Mouse (Mus musculus) heart, embryonic 16.5 days (tissue): ENCODE results near the gene Snapin. TPM values are rescaled to one million over a fixed set of nuclear protein-coding genes. Genes with fewer than 3 reads are reported as not detected.
A peak's percentile ranks its signal among the peaks of the same experiment; 100 is the strongest.

Source experiments
- ATAC-seq: fragments of 200-750 bp; cut with Nextera tagmentation; replicated peaks from 2 replicates; pipeline ENCODE4 v1.8.0; 2017; ENCODE audit warnings: moderate number of reproducible peaks; ENCODE audit not compliant: insufficient read depth, low FRiP score; ENCODE audit errors: extremely low read depth
- H3K27ac ChIP-seq: fragments of 300-500 bp; sonication (generic); 2 replicates; pipeline ENCODE4 v1.5.1; 2014; ENCODE audit warnings: mild to moderate bottlenecking, low read length, control low read depth, moderate library complexity
- H3K27me3 ChIP-seq: fragments of 300-500 bp; sonication (generic); 2 replicates; pipeline ENCODE4 v1.6.1; 2014; ENCODE audit warnings: low read length, mixed read lengths; ENCODE audit not compliant: control insufficient read depth, insufficient read depth
- H3K36me3 ChIP-seq: fragments of 300-500 bp; sonication (generic); 2 replicates; pipeline ENCODE4 v1.6.1; 2014; ENCODE audit not compliant: control insufficient read depth, insufficient read depth
- H3K4me1 ChIP-seq: fragments of 300-500 bp; sonication (generic); 2 replicates; pipeline ENCODE4 v1.6.1; 2014; ENCODE audit warnings: low read length, mixed read lengths; ENCODE audit not compliant: control insufficient read depth, insufficient read depth
- H3K4me2 ChIP-seq: fragments of 300-500 bp; sonication (generic); 2 replicates; pipeline ENCODE4 v1.6.1; 2014; ENCODE audit warnings: low read depth, mild to moderate bottlenecking, control low read depth, low read length
- H3K4me3 ChIP-seq: fragments of 300-500 bp; sonication (generic); 2 replicates; pipeline ENCODE4 v1.5.1; 2014; ENCODE audit warnings: mild to moderate bottlenecking, control low read depth, low read length
- H3K9ac ChIP-seq: fragments of 300-500 bp; sonication (generic); 2 replicates; pipeline ENCODE4 v1.6.1; 2014; ENCODE audit warnings: low read length, control low read depth
- H3K9me3 ChIP-seq: fragments of 300-500 bp; sonication (generic); replicated peaks from 2 replicates; pipeline ENCODE4 v1.6.1; 2016; ENCODE audit warnings: low read length; ENCODE audit not compliant: control insufficient read depth
- WGBS: fragments of 180-500 bp; shearing (Covaris S2); extraction: QIAGEN DNeasy Blood & Tissue Kit; methylation state at CpG from one replicate; pipeline ENCODE4 v1.1.7; 2014; 5-methylcytosine and 5-hydroxymethylcytosine counted together
- polyA plus RNA-seq: library from polyadenylated mRNA; unstranded; fragments of >200 nt; fragmentation: Nextera tagmentation; extraction: Ambion mirVana; gene quantifications from 2 replicates; pipeline ENCODE4 v1.2.1, GENCODE M21; 2015

The Snapin gene
- polyA plus RNA-seq, 1 experiment from 2014 or later: 88.9 TPM

- Histone ChIP-seq H3K27me3 (no peaks in the 10 kb centered on the region), H3K27ac (peak within 1 kb of the TSS; percentile 95), H3K4me2 (peak within 1 kb of the TSS; percentile 78), H3K9ac (peak within 1 kb of the TSS; percentile 96), H3K36me3 (peaks cover 21% of the 10 kb centered on the region), H3K4me3 (peak within 1 kb of the TSS; percentile 83), H3K4me1 (peaks cover 22% of the 10 kb centered on the region), H3K9me3 (no peaks in the 10 kb centered on the region)
- under 1% methylated on average over 66 of the region's 66 CpGs for WGBS
- ATAC-seq: peak; percentile 88
Observed at GRCm38 (mm10) chr3:90508950-90509746, 18.3 kb upstream of the Snapin start, which contains the start of gene Chtop. TSS of gene Chtop (minus strand) at chr3:90509498.

- H3K9me3 ChIP-seq: no peaks in the 10 kb centered on the region
- H3K4me1 ChIP-seq: peaks cover 19% of the 10 kb centered on the region
- H3K27ac ChIP-seq: peak overlapping the region; percentile 95
- peak overlapping the region; percentile 83 for H3K4me3 ChIP-seq
- H3K9ac ChIP-seq: peak overlapping the region; percentile 96
- no peak for ATAC-seq
- H3K4me2 ChIP-seq: peak overlapping the region; percentile 78
- WGBS: 2% methylated on average over 20 of the region's 20 CpGs
- H3K27me3 ChIP-seq: no peaks in the 10 kb centered on the region
- peaks cover 22% of the 10 kb centered on the region for H3K36me3 ChIP-seq
Observed at GRCm38 (mm10) chr3:90508287-90508949, 17.6 kb upstream of the Snapin start.

- Histone ChIP-seq H3K4me3 (no peak overlapping the region), H3K4me2 (no peak overlapping the region), H3K27me3 (no peaks in the 10 kb centered on the region), H3K4me1 (peaks cover 14% of the 10 kb centered on the region), H3K27ac (no peak overlapping the region), H3K9ac (no peak overlapping the region), H3K36me3 (peaks cover 35% of the 10 kb centered on the region), H3K9me3 (no peaks in the 10 kb centered on the region)
- ATAC-seq: no peak
- WGBS: 62% methylated on average over 3 of the region's 3 CpGs
Observed at GRCm38 (mm10) chr3:90506362-90506761, 15.5 kb upstream of the Snapin start.

- Histone ChIP-seq H3K27me3 (no peaks in the 10 kb centered on the region), H3K4me1 (peaks cover 14% of the 10 kb centered on the region), H3K4me3 (no peak overlapping the region), H3K9me3 (no peaks in the 10 kb centered on the region), H3K9ac (no peak overlapping the region), H3K27ac (no peak overlapping the region), H3K36me3 (peaks cover 36% of the 10 kb centered on the region), H3K4me2 (no peak overlapping the region)
- 87% methylated on average over 5 of the region's 5 CpGs for WGBS
- no peak for ATAC-seq
Observed at GRCm38 (mm10) chr3:90505216-90505615, 14.4 kb upstream of the Snapin start.

DNA sequence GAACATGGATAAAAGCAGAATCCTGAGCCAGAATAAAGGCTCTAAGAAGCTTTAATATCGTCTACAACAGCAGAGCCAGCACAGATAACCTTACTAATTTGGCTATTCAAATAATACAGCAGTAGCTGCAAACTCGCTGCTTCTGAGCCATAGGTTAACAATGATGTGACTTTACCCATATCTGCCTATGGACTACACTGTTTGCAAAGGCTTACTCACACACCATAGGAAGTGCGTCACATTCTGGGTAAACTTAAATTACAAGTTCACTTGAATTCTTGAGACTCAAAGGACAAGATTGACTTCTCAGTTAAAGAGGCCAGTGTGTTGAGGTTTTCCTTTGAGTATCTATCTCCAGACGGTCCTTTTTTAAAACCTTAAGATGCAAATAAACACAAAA, 12.6 kb upstream of the Snapin start:
- no peak overlapping the region for H3K4me2 ChIP-seq
- no peak overlapping the region for H3K27ac ChIP-seq
- WGBS: 82% methylated on average over 4 of the region's 4 CpGs
- H3K36me3 ChIP-seq: peaks cover 42% of the 10 kb centered on the region
- no peaks in the 10 kb centered on the region for H3K9me3 ChIP-seq
- no peak overlapping the region for H3K4me3 ChIP-seq
- no peak for ATAC-seq
- peaks cover 10% of the 10 kb centered on the region for H3K4me1 ChIP-seq
- H3K27me3 ChIP-seq: no peaks in the 10 kb centered on the region
- no peak overlapping the region for H3K9ac ChIP-seq

- Histone ChIP-seq H3K4me2 (no peak overlapping the region), H3K27me3 (no peaks in the 10 kb centered on the region), H3K36me3 (peaks cover 41% of the 10 kb centered on the region), H3K9me3 (no peaks in the 10 kb centered on the region), H3K27ac (no peak overlapping the region), H3K9ac (no peak overlapping the region), H3K4me3 (no peak overlapping the region), H3K4me1 (no peaks in the 10 kb centered on the region)
- ATAC-seq: no peak
Observed at GRCm38 (mm10) chr3:90497597-90497996, 6.8 kb upstream of the Snapin start.

DNA sequence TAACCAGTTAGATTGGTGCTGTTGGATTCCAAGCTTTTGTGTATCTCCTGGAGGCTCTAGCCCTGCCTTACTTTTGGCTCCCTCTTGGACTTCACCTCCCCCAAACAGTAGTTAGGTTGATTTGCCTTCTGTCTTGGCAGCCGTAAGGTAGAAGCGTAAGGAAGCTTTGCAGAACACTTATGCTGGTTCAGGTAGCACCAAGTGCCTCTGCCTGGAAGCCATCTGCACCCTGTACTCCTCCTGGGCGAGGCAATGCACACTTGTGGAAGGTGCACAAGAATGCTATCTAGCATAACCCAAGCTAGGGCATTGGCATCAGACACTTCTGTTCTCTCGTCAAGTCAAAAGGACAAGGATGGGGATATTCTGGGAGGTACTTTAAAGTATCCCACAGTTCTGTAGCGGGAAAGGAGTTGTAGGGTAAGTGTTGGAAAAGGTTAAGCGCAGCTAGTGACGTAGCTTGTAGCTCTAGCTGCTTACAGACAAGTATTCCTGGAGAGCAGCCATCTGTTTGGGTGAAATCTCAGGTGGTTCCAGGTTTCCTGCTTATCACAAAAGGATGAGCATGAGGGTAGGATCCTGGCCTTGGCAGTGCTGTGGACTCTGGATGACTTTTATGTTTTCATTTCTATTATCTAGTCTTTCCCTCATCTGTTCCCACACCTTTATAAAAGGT, 5.2 kb upstream of the Snapin start:
- 80% methylated on average over 7 of the region's 7 CpGs for WGBS
- Histone ChIP-seq H3K27ac (no peak overlapping the region), H3K4me1 (no peaks in the 10 kb centered on the region), H3K4me3 (no peak overlapping the region), H3K4me2 (no peak overlapping the region), H3K9ac (no peak overlapping the region), H3K9me3 (no peaks in the 10 kb centered on the region), H3K27me3 (no peaks in the 10 kb centered on the region), H3K36me3 (peaks cover 30% of the 10 kb centered on the region)
- ATAC-seq: no peak

DNA sequence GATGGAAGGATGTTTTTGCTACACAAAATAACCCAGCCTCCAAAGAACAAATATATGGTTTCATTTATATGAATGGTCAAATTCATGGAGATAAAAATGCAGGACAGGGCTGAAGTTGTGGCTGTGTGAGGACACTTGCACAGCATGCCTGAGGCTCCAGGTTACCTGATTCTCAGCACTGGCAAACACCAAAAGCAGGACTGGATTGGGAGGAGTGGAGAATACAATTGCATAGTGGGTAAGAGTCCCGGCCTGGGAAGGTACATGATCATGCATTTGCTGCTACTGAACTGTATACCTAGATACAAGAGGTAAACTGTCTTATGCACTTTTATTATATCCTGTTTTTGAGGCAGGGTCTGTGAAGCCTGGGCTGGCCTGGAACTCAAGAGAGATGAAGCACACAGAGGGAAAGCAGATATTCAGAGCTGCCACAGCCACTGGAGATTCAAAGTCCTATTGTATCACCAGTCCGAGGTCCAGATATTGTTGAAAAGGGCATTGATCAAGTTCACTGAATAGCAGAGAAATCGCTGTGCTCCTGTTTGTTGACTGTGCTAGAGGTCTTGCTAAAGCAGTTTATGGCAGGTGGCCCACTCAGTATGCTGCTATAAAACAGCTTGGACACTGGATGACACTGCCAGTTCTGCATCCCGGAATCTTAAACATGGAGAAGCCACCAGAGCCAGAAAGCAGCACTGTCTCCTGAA, 3.2 kb upstream of the Snapin start:
- H3K9me3 ChIP-seq: no peaks in the 10 kb centered on the region
- no peaks in the 10 kb centered on the region for H3K27me3 ChIP-seq
- H3K27ac ChIP-seq: no peak overlapping the region
- no peak for ATAC-seq
- peaks cover 24% of the 10 kb centered on the region for H3K36me3 ChIP-seq
- no peak overlapping the region for H3K9ac ChIP-seq
- no peak overlapping the region for H3K4me2 ChIP-seq
- H3K4me1 ChIP-seq: peaks cover 5% of the 10 kb centered on the region
- H3K4me3 ChIP-seq: no peak overlapping the region
- WGBS: 68% methylated on average over 4 of the region's 4 CpGs
